Mouse (Mus musculus): ENCODE measurements around the gene Tox3. TPM values are rescaled to one million over a fixed set of nuclear protein-coding genes. Genes with fewer than 3 reads are reported as not detected.

Tox3 gene
- total RNA-seq, 2 experiments from 2014 or later: 19.8 to 24.6 TPM

GRCm38 (mm10) chr8:90346138-90346879 lies 1.8 kb downstream of the Tox3 start:
- intact Hi-C loops (cut with DNase I): loop anchor here (5.0 to 10.0 kb wide), 6 partner anchors 108 to 492 kb away; no protein-coding TSS in a partner anchor
- no peak for DNase-seq (ENCODE audit: low spot score in 2 of 2)

- intact Hi-C loops (cut with DNase I): no loop called here
- no peak for DNase-seq (ENCODE audit: low spot score in 2 of 2)
Observed at GRCm38 (mm10) chr8:90330377-90331285, 17.5 kb downstream of the Tox3 start.

DNA sequence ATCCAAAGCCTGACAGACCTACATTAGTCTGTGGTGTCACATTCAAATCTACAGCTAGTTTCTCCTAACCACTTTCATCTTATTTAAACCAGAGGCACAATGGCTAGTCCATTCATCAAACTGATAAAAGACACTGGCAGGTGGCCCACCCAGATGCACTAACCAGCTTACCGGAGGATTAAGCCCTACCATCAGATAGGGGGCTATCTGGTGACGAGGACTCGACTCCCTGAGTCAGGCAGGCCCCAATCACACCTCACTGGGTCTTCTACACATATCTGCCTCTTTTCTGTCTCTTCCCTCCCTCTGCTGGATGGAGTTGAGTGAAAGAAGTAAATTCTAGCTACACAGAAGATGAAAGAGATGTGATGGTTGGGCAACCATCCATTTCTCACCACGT lies 24.3 kb downstream of the Tox3 start:
- no peak for DNase-seq (ENCODE audit: low spot score in 2 of 2)
- intact Hi-C loops (cut with DNase I): no loop called here

DNA sequence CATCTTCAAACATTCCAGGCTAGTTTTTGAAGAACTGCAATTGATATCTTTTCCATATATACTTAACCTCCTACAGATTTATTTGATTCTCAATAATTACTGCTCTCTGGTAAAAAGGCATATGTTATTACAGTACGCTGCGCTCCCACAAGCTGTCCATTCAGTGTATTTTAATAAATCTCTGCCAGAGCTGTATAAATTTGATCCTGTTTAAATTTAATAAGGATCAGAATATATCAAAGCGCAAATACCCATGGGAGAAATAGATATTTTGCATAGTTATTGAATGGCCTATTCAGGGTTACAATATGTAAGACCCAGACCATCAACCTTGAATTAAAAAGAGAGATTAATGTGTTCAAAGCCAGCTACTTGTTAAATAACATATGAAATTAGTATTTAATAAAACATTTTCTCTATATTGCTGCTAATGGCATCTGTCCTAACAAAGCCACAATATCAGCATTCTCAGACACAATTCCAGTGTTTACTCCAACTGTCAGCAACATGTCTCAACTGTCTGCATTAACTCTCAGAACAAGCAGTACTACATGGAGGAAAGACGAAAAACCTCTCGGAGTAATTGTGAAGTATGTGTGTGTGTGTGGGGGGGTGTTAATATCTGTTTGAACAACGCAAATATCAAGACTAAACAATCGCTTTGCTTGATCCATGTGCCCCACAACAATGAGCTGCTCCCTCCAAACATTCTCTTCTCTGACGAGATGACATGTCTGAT lies 25.3 kb downstream of the Tox3 start:
- DNase-seq (ENCODE audit: low spot score in 2 of 2): no peak
- intact Hi-C loops (cut with DNase I): no loop called here

GRCm38 (mm10) chr8:90321255-90321654 lies 26.9 kb downstream of the Tox3 start:
- DNase-seq (ENCODE audit: low spot score in 2 of 2): no peak
- intact Hi-C loops (cut with DNase I): no loop called here

DNA sequence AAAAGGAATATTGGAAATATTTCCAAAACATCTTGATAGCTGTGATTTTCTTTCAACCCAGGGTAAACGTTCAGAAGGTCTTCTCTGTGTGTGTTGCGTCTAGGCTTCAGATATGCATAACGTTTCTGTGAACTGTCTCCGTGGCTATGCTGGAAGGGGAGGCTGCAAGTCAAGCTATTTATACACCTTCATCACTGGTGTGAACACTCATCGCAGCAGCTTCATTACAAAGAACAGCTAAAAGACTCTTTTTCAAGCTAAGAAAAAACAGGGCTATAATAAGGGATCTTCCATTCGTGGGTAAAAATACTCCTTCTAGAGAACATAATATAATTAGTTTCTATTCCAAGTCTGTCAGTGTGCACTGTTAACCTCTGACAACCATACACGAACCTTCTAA lies 33.8 kb downstream of the Tox3 start:
- DNase-seq (ENCODE audit: low spot score in 2 of 2): no peak
- intact Hi-C loops (cut with DNase I): no loop called here

DNA sequence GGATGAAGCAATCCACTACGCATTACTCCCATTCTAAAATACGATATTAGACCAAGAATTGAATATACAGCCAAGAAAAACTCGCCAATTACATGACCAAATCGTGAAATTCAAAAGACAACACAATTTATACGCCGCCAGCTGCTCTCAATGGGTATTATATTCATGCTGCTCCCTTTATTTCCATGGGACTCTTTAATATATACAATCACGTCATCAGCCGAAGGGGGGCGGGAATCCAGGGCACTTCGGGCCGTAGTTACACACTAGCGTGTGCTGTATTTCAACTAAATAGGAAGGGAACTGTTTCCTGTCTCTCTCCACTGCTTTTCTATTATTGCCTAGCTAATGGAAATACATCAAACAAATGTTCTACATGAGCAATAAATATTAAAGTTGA lies 45.2 kb downstream of the Tox3 start:
- intact Hi-C loops (cut with DNase I): no loop called here
- no peak for DNase-seq (ENCODE audit: low spot score in 2 of 2)

- no peak for DNase-seq (ENCODE audit: low spot score in 2 of 2)
Observed at GRCm38 (mm10) chr8:90302252-90302651, 45.9 kb downstream of the Tox3 start.

GRCm38 (mm10) chr8:90301543-90301942 lies 46.6 kb downstream of the Tox3 start:
- intact Hi-C loops (cut with DNase I): no loop called here
- DNase-seq (ENCODE audit: low spot score in 2 of 2): no peak

More at GRCm38 (mm10) chr8:90302252-90302651, 45.9 kb downstream of the Tox3 start:
- intact Hi-C loops (cut with DNase I): no loop called here

DNA sequence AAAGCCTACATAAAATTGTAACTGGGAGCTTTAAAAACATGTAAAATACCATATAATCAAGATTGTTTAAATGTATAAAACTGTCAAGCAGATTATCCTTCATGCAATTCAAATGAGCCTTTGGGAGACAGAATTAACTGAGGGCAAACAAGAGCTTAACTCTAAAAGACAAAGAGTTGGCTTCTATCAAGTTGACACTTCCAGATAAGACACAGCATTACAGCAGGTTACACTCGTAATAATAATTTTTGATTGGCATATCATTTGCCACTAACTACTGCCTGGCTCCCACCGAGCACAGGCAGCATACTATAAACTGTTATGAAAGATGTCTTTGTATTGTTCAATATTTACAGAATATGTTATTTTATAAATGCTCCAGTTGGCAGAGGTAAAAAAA lies 47.2 kb downstream of the Tox3 start:
- intact Hi-C loops (cut with DNase I): no loop called here
- no peak for DNase-seq (ENCODE audit: low spot score in 2 of 2)

DNA sequence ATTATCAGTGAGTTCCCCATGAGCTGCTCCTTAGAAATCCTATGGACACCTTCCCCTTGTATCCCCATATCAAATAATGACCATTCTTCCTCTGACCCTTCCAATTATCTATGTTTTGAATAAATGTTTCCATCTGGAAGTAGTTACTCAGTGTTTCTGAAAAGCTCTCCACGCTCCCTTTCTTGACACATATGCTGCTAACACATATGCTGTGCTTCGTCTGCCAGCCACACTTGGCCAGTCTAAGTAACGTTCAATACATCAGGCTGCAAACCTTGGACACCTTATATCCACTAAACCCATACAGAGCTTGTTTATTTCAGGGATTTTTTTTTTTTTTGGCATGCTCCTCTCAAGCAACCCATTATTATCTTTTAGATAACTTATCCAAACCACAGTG lies 54.1 kb downstream of the Tox3 start:
- DNase-seq (ENCODE audit: low spot score in 2 of 2): no peak
- intact Hi-C loops (cut with DNase I): no loop called here

GRCm38 (mm10) chr8:90290811-90291210 lies 57.3 kb downstream of the Tox3 start:
- DNase-seq (ENCODE audit: low spot score in 2 of 2): no peak

GRCm38 (mm10) chr8:90276722-90277121 lies 71.4 kb downstream of the Tox3 start:
- no peak for DNase-seq (ENCODE audit: low spot score in 2 of 2)
- intact Hi-C loops (cut with DNase I): no loop called here

More at GRCm38 (mm10) chr8:90290811-90291210, 57.3 kb downstream of the Tox3 start:
- intact Hi-C loops (cut with DNase I): no loop called here

DNA sequence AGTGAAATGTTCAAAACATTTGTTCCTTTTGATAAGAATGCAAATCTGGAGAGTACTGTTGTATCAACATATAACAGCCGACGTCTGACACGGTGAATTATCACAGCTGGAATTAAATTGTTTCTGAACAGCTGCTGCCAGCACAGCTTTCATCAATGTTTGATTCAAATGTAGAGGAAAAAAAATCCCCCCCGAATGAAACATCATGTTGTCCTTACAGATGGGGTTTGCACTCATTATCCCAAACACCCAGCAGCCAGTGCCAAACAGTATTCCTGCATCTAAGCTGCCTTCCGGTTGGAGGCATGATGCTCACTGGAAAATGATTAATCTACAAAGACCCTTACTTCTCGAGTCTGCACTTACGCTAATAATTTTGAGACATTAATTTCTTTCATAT lies 75.0 kb downstream of the Tox3 start:
- DNase-seq (ENCODE audit: low spot score in 2 of 2): no peak
- intact Hi-C loops (cut with DNase I): no loop called here

DNA sequence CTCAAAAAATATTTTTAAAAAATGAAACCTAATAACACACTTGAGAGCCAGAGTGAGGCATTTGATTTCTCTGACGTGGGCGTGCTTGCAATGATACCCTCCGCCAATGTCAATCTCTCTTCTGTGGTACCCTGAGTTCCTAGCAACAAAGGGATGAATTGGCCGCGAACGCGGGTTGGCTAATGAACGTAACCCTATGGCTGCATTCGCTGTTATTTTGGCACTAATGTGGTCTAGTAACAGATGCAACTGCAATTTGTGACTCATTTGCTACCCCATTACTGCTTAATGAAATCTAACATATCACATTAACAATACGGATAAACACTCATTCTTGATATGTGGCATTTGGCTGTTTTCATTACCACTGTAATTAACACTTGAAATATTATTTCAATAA lies 76.2 kb downstream of the Tox3 start:
- intact Hi-C loops (cut with DNase I): no loop called here
- DNase-seq (ENCODE audit: low spot score in 2 of 2): no peak

DNA sequence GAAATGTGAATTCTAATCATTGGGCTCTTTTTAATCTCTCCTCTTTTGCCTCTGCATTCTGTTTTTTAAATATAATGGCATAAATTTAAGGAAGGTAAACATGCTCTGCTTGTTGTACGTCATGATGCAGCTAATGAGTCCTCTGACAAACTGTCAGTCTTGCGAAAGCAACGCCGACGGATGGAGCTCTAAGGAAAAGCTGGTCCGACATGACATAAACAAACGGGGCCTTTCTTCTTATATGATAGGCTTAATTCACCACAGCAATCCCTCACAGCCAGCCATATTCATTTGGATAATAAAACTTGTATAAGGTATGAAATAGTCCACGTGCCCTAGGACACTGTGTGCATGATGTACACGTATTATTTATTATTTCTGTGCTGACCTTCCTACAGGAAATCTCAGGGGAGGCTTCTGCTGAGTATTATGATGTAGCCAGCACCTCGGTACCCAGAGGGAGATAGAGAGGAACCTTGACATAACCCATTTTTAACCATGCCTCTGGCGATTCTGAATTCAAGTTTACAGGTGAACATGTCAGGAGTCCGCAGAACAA lies 80.4 kb downstream of the Tox3 start:
- intact Hi-C loops (cut with DNase I): no loop called here
- DNase-seq (ENCODE audit: low spot score in 2 of 2): no peak

DNA sequence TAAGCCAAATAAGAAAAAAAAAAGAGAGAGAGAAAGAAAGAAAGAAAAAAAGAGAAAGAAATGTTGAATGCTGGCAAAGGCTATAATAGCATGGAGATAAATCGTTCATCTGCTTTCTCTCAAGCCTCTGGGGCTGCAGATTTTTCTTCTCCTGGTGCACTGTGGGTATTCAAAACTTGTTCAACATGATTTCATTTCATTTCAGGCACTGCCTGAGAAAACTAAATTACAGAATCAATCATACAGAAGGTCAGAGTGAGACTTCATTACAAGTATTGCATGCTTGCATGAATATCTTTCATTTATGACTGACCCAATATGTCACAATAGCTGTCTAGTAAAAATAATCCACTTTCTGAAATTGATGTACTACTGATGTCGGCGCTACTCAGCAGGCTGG lies 81.2 kb downstream of the Tox3 start:
- intact Hi-C loops (cut with DNase I): no loop called here
- no peak for DNase-seq (ENCODE audit: low spot score in 2 of 2)

GRCm38 (mm10) chr8:90266239-90266638 lies 81.9 kb downstream of the Tox3 start:
- intact Hi-C loops (cut with DNase I): no loop called here
- no peak for DNase-seq (ENCODE audit: low spot score in 2 of 2)

DNA sequence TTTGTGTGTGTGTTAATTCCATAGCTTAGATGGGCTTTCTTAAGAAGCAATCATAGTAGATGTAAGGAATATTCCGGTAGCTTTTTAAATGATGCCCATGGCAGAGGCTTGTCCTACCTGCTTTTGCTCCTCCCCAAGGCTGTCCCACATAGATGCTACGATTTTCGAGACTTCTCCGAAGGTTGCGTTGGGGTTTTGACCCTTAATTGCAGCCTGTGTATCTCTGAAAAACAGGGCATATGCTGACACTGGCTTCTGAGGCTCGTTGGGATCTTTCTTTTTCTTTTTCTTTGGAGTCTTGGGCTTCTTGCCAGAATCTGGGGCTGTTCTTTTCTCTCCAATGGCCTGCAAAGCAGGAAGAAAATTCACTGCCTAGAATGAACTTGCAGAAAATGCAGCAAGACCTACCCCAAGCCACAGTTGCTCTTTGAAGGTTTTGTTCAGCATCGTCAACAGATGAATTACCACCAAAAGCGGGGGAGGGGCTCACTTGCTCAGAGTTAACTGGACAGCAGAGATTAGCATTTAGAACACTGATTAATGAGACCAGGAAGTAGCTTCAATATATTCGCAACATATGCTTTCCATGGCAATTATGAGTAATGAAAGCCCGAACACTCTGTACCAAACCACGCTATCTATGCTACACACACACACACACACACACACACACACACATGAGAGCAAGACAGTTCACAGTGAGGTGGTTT lies 93.8 kb downstream of the Tox3 start:
- DNase-seq (ENCODE audit: low spot score in 2 of 2): no peak
- intact Hi-C loops (cut with DNase I): no loop called here
